In genomic region chr17:49029556-49030268, GRCm38 (mm10) we compare ENCODE assay signal across 8 mouse cellular contexts.
DNase-seq lines count a peak whose midpoint lies in the region; ATAC-seq and TF ChIP-seq lines count a peak whose summit lies in the region.

No protein-coding gene starts in this region.

- TF ChIP-seq EP300 in heart, adult 2 months (IDR thresholded peaks at IDR 0.05; ENCODE audit: insufficient read depth, low read depth, low read length) = no peak

- no peak for TF ChIP-seq POLR2A in heart, adult 2 months (IDR thresholded peaks at IDR 0.05; ENCODE audit: insufficient read depth, low read depth, low read length)
- no peak for TF ChIP-seq POLR2A in liver, adult 2 months (IDR thresholded peaks at IDR 0.05; ENCODE audit: extremely low read depth, insufficient read depth, low read length)

- H3K27me3 ChIP-seq in heart, adult 2 months (ENCODE audit: control insufficient read depth, insufficient read depth, low read length) = no peaks in the 10 kb centered on the region
- no peaks in the 10 kb centered on the region for H3K27me3 ChIP-seq in liver, adult 2 months (ENCODE audit: control insufficient read depth, insufficient read depth, low read length)
- H3K27me3 ChIP-seq in midbrain, embryonic 15.5 days (replicated peaks) = no peaks in the 10 kb centered on the region

- no peak overlapping the region for H3K27ac ChIP-seq in heart, adult 2 months
- no peak overlapping the region for H3K27ac ChIP-seq in liver, adult 2 months (replicated peaks; ENCODE audit: insufficient read depth, low read depth, low read length)
- peak overlapping the region; percentile 45; the same call in 1 of the 2 replicates for H3K27ac ChIP-seq in midbrain, embryonic 15.5 days

- 34% methylated on average over 11 of the region's 11 CpGs for WGBS in heart, adult 2 months
- WGBS in liver, adult 2 months = 42% methylated on average over 11 of the region's 11 CpGs
- 24% methylated on average over 11 of the region's 11 CpGs for WGBS in midbrain, embryonic 15.5 days

- H3K4me3 ChIP-seq in heart, adult 2 months = no peak overlapping the region
- H3K4me3 ChIP-seq in liver, adult 2 months (ENCODE audit: insufficient read depth, low read depth, low read length) = no peak overlapping the region
- H3K4me3 ChIP-seq in midbrain, embryonic 15.5 days = no peak overlapping the region

- no peaks in the 10 kb centered on the region; the same call in 1 of the 2 replicates for H3K4me1 ChIP-seq in heart, adult 2 months (ENCODE audit: control insufficient read depth, insufficient read depth, low read length)
- no peaks in the 10 kb centered on the region for H3K4me1 ChIP-seq in liver, adult 2 months (ENCODE audit: control insufficient read depth, insufficient read depth, low read length)
- H3K4me1 ChIP-seq in midbrain, embryonic 15.5 days = peaks cover 17% of the 10 kb centered on the region

- intact Hi-C loops in heart, adult 2 months (cut with DNase I) = no loop called here

- H3K9me3 ChIP-seq in midbrain, embryonic 15.5 days = no peaks in the 10 kb centered on the region

- no peaks in the 10 kb centered on the region for H3K79me2 ChIP-seq in heart, adult 2 months (replicated peaks; ENCODE audit: control insufficient read depth, insufficient read depth, low read length)
- H3K79me2 ChIP-seq in liver, adult 2 months (ENCODE audit: control insufficient read depth, insufficient read depth, low read length) = no peaks in the 10 kb centered on the region

- no peaks in the 10 kb centered on the region for H3K36me3 ChIP-seq in heart, adult 2 months (ENCODE audit: control insufficient read depth, insufficient read depth, low read length)
- H3K36me3 ChIP-seq in liver, adult 2 months (ENCODE audit: control insufficient read depth, insufficient read depth, low read length) = no peaks in the 10 kb centered on the region
- no peaks in the 10 kb centered on the region for H3K36me3 ChIP-seq in midbrain, embryonic 15.5 days (replicated peaks)

- ATAC-seq in midbrain, embryonic 15.5 days (replicated peaks) = peak; percentile 82

- DNase-seq in cerebellum, adult 9-11 months = peak; percentile 5
- DNase-seq in cerebellum, adult 18-20 months = no peak
- peak; percentile 25 to 44 for DNase-seq in adrenal gland, postnatal 4 days (ENCODE audit: low spot score in 2 of 2)
- peak; percentile 49 to 58 for DNase-seq in heart, adult 2 months
- DNase-seq in kidney, adult 11 months = peak; percentile 19
- peak; percentile 15 for DNase-seq in liver, adult 2 months (ENCODE audit: extremely low read depth, low read depth, low spot score)
- DNase-seq in thymus, adult 18-20 months = peak; percentile 27 to 38

- H3K9ac ChIP-seq in heart, adult 2 months (ENCODE audit: low read depth, low read length) = no peak overlapping the region
- no peak overlapping the region for H3K9ac ChIP-seq in liver, adult 2 months (ENCODE audit: low read depth, low read length)
- no peak overlapping the region for H3K9ac ChIP-seq in midbrain, embryonic 15.5 days

- TF ChIP-seq CTCF in heart, adult 2 months (IDR thresholded peaks at IDR 0.05) = no peak
- no peak for TF ChIP-seq CTCF in liver, adult 2 months (IDR thresholded peaks at IDR 0.05; ENCODE audit: low read depth, low read length)

- no peak overlapping the region; the same call in 1 of the 2 replicates for H3K4me2 ChIP-seq in midbrain, embryonic 15.5 days

Comparison
In these comparisons a context has a peak if more than half of its experiments do, and no peak if none do; other contexts are left out.
1. DNase-seq: peak in cerebellum, adult 9-11 months (single experiment), adrenal gland, postnatal 4 days (2 of 2), heart, adult 2 months (2 of 2), kidney, adult 11 months (single experiment), liver, adult 2 months (single experiment) and thymus, adult 18-20 months (2 of 2); none in cerebellum, adult 18-20 months (0 of 2).